Mouse (Mus musculus) forebrain, embryonic 16.5 days (tissue): ENCODE results near the gene Hpgd. TPM values are rescaled to one million over a fixed set of nuclear protein-coding genes. Genes with fewer than 3 reads are reported as not detected.
"Not testable (repeated sequence)": the region's sequence is repeated elsewhere in the genome, so short reads cannot be mapped to it uniquely, and the experiment has no call there.

Experiments
- ATAC-seq: fragments of 200-750 bp; cut with Nextera tagmentation; 2 replicates; pipeline ENCODE4 v1.8.0; 2017; ENCODE audit warnings: mild to moderate bottlenecking, moderate library complexity
- H3K27ac ChIP-seq: fragments of 300-500 bp; sonication (generic); 2 replicates; pipeline ENCODE4 v1.5.1; 2014; ENCODE audit warnings: low read length, control low read depth
- H3K27me3 ChIP-seq: fragments of 300-500 bp; sonication (generic); replicated peaks from 2 replicates; pipeline ENCODE4 v1.6.1; 2014; ENCODE audit warnings: low read length; ENCODE audit not compliant: control insufficient read depth, insufficient read depth
- H3K36me3 ChIP-seq: fragments of 300-500 bp; sonication (generic); 2 replicates; pipeline ENCODE4 v1.6.1; 2014; ENCODE audit not compliant: control insufficient read depth, insufficient read depth
- H3K4me1 ChIP-seq: fragments of 300-500 bp; sonication (generic); replicated peaks from 2 replicates; pipeline ENCODE4 v1.6.1; 2014; ENCODE audit warnings: low read length; ENCODE audit not compliant: control insufficient read depth, insufficient read depth
- H3K4me2 ChIP-seq: fragments of 300-500 bp; sonication (generic); 2 replicates; pipeline ENCODE4 v1.6.1; 2014; ENCODE audit warnings: mild to moderate bottlenecking, low read length, control low read depth
- H3K4me3 ChIP-seq: fragments of 300-500 bp; sonication (generic); replicated peaks from 2 replicates; pipeline ENCODE4 v1.5.1; 2014; ENCODE audit warnings: mild to moderate bottlenecking, low read length, control low read depth
- H3K9ac ChIP-seq: fragments of 300-500 bp; sonication (generic); replicated peaks from 2 replicates; pipeline ENCODE4 v1.6.1; 2014; ENCODE audit warnings: low read depth, low read length, control low read depth
- H3K9me3 ChIP-seq: fragments of 300-500 bp; sonication (generic); 2 replicates; pipeline ENCODE4 v1.6.1; 2016; ENCODE audit warnings: low read length; ENCODE audit not compliant: control insufficient read depth
- WGBS: fragments of 180-500 bp; shearing (Covaris S2); extraction: QIAGEN DNeasy Blood & Tissue Kit; methylation state at CpG from one replicate; pipeline ENCODE4 v1.1.7; 2014; 5-methylcytosine and 5-hydroxymethylcytosine counted together
- polyA plus RNA-seq: library from polyadenylated mRNA; unstranded; fragments of >200 nt; fragmentation: Nextera tagmentation; extraction: Ambion mirVana; gene quantifications from 2 replicates; pipeline ENCODE4 v1.2.1, GENCODE M21; 2015

The Hpgd gene
- 3.4 and 5.8 TPM in 2 replicates for polyA plus RNA-seq

DNA sequence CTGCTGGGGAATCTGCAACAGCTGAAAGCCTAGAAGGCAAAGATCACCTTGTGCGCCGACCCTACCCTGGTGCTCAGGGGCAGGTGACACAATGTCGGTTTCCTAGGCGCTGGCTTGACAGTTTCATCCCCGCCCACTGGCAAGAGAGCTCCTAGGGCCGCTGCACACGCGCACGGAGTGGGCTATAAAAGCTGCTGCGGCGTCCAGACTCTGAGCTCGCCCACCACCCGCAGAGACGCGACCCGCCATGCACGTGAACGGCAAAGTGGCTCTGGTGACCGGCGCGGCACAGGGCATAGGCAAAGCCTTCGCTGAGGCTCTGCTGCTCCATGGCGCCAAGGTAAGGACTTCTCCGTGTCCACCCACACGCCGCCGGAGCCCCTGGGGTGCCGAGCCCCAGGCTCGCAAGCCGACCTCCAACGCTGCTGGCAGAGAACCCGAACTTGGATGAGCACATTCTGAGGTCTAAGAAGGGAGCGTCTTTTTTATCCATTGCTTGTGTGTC lies at the start of gene Hpgd:
Gene Hpgd (plus strand): TSS at position 213 of the 505 bp plus-strand sequence.
- H3K9me3 ChIP-seq, result no peaks in the 10 kb centered on the region
- peak; percentile 86 for ATAC-seq
- H3K4me2 ChIP-seq, result peak within 1 kb of the TSS; percentile 98
- peaks cover 9% of the 10 kb centered on the region for H3K4me1 ChIP-seq
- peak within 1 kb of the TSS; percentile 59 for H3K4me3 ChIP-seq
- H3K9ac ChIP-seq, result peak within 1 kb of the TSS; percentile 69
- H3K27me3 ChIP-seq, result no peaks in the 10 kb centered on the region
- no peaks in the 10 kb centered on the region for H3K36me3 ChIP-seq
- H3K27ac ChIP-seq, result no peak within 1 kb of the TSS
- WGBS, result 0% methylated on average over 33 of the region's 33 CpGs

DNA sequence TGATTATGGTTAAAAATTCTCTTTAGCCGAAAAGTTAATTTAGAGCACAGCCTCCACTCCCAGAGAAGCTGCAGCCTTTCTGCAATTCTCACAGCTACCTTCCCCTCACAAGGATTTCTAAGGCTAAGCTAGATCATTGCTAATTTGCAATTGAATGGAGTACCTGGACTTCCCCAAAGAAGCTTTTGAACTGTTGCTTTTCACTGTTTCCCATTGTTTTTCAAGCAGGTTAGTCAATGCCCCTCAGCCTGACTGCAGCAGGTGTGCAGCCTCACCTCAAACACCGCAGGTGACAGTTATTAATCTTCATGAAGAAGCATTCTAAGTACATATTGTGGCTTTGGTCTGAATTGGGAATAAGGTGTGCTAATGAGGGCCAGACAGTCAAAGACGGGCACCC lies 42.7 kb upstream of the Hpgd start:
- H3K4me2 ChIP-seq, H3K4me1 ChIP-seq, ATAC-seq, H3K9me3 ChIP-seq, H3K4me3 ChIP-seq, H3K27ac ChIP-seq, H3K36me3 ChIP-seq, H3K27me3 ChIP-seq, H3K9ac ChIP-seq: not testable (repeated sequence)
- 54% methylated on average over 3 of the region's 3 CpGs for WGBS

DNA sequence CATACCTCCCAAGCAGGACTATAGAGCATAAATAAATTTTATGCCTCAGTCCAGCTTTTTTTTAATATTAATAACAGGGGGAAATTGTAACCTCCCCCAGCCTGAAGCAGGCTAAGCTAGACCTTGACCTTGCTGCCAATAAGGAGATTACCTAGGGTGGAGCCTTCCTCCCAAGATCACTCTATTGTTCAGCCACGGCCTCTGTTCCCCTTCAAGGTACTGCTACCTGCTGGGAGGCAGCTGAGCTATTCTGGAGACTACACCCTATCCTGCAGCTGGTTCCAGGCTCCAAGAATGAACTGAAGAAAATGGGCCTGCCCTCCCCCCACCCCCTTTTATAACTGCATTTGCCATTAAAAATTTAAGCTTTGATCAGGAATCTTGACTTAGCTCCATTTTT lies 42.1 kb upstream of the Hpgd start:
- Histone ChIP-seq H3K4me3 (no peak overlapping the region), H3K9me3 (no peaks in the 10 kb centered on the region), H3K4me2 (no peak overlapping the region), H3K36me3 (no peaks in the 10 kb centered on the region), H3K27me3 (no peaks in the 10 kb centered on the region), H3K27ac (no peak overlapping the region), H3K4me1 (no peaks in the 10 kb centered on the region), H3K9ac (no peak overlapping the region)
- 28% methylated on average over 1 of the region's 1 CpGs for WGBS
- ATAC-seq, result no peak

GRCm38 (mm10) chr8:56261190-56261589 lies 33.2 kb upstream of the Hpgd start:
- Histone ChIP-seq H3K9ac (no peak overlapping the region), H3K27me3 (no peaks in the 10 kb centered on the region), H3K36me3 (no peaks in the 10 kb centered on the region), H3K27ac (no peak overlapping the region), H3K9me3 (no peaks in the 10 kb centered on the region), H3K4me1 (no peaks in the 10 kb centered on the region), H3K4me2 (no peak overlapping the region), H3K4me3 (no peak overlapping the region)
- no peak for ATAC-seq
- 95% methylated on average over 1 of the region's 1 CpGs for WGBS

- WGBS, result 80% methylated on average over 10 of the region's 10 CpGs
- no peaks in the 10 kb centered on the region for H3K4me1 ChIP-seq
- H3K27me3 ChIP-seq, result no peaks in the 10 kb centered on the region
- no peak overlapping the region for H3K9ac ChIP-seq
- H3K9me3 ChIP-seq, result no peaks in the 10 kb centered on the region
- H3K4me2 ChIP-seq, result no peak overlapping the region
- ATAC-seq, result no peak
- H3K27ac ChIP-seq, result no peak overlapping the region
- H3K4me3 ChIP-seq, result no peak overlapping the region
- no peaks in the 10 kb centered on the region for H3K36me3 ChIP-seq
Observed at GRCm38 (mm10) chr8:56269687-56270663, 24.4 kb upstream of the Hpgd start.

- H3K4me1 ChIP-seq, result no peaks in the 10 kb centered on the region
- H3K9me3 ChIP-seq, result no peaks in the 10 kb centered on the region
- ATAC-seq, result no peak
- no peaks in the 10 kb centered on the region for H3K36me3 ChIP-seq
- no peak overlapping the region for H3K9ac ChIP-seq
- H3K4me2 ChIP-seq, result no peak overlapping the region
- H3K4me3 ChIP-seq, result no peak overlapping the region
- WGBS, result 44% methylated on average over 1 of the region's 1 CpGs
- H3K27ac ChIP-seq, result no peak overlapping the region
- no peaks in the 10 kb centered on the region for H3K27me3 ChIP-seq
Observed at GRCm38 (mm10) chr8:56272934-56273333, 21.5 kb upstream of the Hpgd start.

DNA sequence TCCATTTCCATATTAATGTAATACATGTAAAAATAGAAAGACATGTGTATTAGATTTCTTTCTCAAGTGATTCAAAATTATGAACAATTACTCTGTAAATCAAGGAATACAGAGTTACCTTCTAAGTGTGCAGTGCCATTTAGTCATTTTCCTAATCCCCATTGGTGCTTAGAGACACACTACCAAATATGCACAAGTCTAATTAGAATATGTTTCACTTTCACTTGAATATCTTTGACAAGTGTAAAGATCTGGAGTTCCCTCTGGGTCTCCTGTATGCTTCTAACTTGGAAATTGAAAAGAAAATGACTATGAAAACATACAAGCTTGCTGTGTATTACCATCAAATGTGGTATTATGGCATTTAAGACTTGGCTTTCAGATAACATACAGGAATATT lies 19.1 kb upstream of the Hpgd start:
- Histone ChIP-seq H3K9me3 (no peaks in the 10 kb centered on the region), H3K36me3 (no peaks in the 10 kb centered on the region), H3K4me3 (no peak overlapping the region), H3K4me2 (no peak overlapping the region), H3K27me3 (no peaks in the 10 kb centered on the region), H3K9ac (no peak overlapping the region), H3K27ac (no peak overlapping the region), H3K4me1 (no peaks in the 10 kb centered on the region)
- peak; percentile 61 for ATAC-seq

- 94% methylated on average over 7 of the region's 9 CpGs for WGBS
- Histone ChIP-seq H3K27me3 (no peaks in the 10 kb centered on the region), H3K4me2 (no peak overlapping the region), H3K4me1 (no peaks in the 10 kb centered on the region), H3K4me3 (no peak overlapping the region), H3K36me3 (no peaks in the 10 kb centered on the region), H3K9ac (no peak overlapping the region), H3K9me3 (no peaks in the 10 kb centered on the region), H3K27ac (no peak overlapping the region)
- ATAC-seq, result no peak
Observed at GRCm38 (mm10) chr8:56277810-56278528, 16.4 kb upstream of the Hpgd start.

DNA sequence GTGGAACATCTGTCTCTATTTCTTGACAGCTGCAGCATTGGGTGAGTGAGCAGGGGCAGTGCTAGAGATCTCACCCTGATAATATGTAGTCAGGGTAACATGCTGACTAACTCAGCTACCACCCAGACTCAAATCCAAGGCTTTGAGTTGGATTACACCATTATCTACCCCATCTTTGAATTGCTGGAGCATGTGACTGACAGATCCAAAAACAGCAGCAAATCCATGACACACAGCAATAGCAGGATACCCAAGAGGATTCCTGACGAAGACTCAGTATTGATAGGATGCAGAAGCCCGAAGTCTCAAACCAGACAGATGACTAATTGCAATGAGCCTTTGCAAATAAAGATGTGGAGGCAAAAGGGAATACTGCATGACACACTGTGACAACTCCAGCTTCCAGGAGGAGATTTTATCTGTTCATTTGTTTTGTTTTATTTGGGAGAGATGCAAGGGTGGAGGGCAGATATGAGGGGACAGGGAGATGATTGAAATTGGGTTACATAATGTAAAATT lies 15.8 kb upstream of the Hpgd start:
- H3K9me3 ChIP-seq, result no peaks in the 10 kb centered on the region
- H3K27ac ChIP-seq, result no peak overlapping the region
- H3K4me3 ChIP-seq, result no peak overlapping the region
- H3K4me1 ChIP-seq, result no peaks in the 10 kb centered on the region
- no peak for ATAC-seq
- WGBS, result 94% methylated on average over 2 of the region's 2 CpGs
- no peak overlapping the region for H3K4me2 ChIP-seq
- H3K36me3 ChIP-seq, result no peaks in the 10 kb centered on the region
- H3K27me3 ChIP-seq, result no peaks in the 10 kb centered on the region
- H3K9ac ChIP-seq, result no peak overlapping the region
